ENCODE assay signal across 8 mouse cellular contexts in genomic region chr14:122105391-122106285, GRCm38 (mm10). TPM values are rescaled to one million over a fixed set of nuclear protein-coding genes. Genes with fewer than 3 reads are reported as not detected.
DNase-seq lines count a peak whose midpoint lies in the region; ATAC-seq and TF ChIP-seq lines count a peak whose summit lies in the region.

No protein-coding gene starts in this region.

- H3K27ac ChIP-seq in heart, embryonic 15.5 days, result peak overlapping the region; percentile 88
- H3K27ac ChIP-seq in MEL (ENCODE audit: control insufficient read depth, low read depth, low read length), result peak overlapping the region; percentile 86
- H3K27ac ChIP-seq in heart, embryonic 16.5 days (ENCODE audit: low read length), result peak overlapping the region; percentile 95

- TF ChIP-seq RAD21 in MEL (IDR thresholded peaks at IDR 0.05; ENCODE audit: low read depth, low read length), result no peak

- H3K27me3 ChIP-seq in heart, embryonic 15.5 days, result no peaks in the 10 kb centered on the region
- H3K27me3 ChIP-seq in MEL (ENCODE audit: control insufficient read depth in 1 of 2, insufficient read depth in 2 of 2, low read length in 2 of 2), result no peaks in the 10 kb centered on the region
- H3K27me3 ChIP-seq in heart, embryonic 16.5 days (ENCODE audit: control insufficient read depth, insufficient read depth, low read length), result no peaks in the 10 kb centered on the region

- no peak for TF ChIP-seq EP300 in MEL (IDR thresholded peaks at IDR 0.05; ENCODE audit: low read depth in 1 of 2, low read length in 2 of 2)

- ATAC-seq in heart, embryonic 15.5 days (replicated peaks; ENCODE audit: insufficient number of reproducible peaks, insufficient read depth, low FRiP score, low read depth), result no peak
- no peak for ATAC-seq in heart, embryonic 16.5 days (replicated peaks; ENCODE audit: extremely low read depth, insufficient read depth, low FRiP score)
- ATAC-seq in megakaryocyte, adult 5-6 weeks (ENCODE audit: poor library complexity, severe bottlenecking), result 0 out of 2 replicates have a peak, but pooled peaks have one; percentile 3
- no peak for ATAC-seq in erythroid progenitor cell, adult 5-6 weeks (replicated peaks; ENCODE audit: low FRiP score, poor library complexity, severe bottlenecking)

- H3K4me2 ChIP-seq in heart, embryonic 15.5 days, result peak overlapping the region; percentile 72
- peak overlapping the region; percentile 81 for H3K4me2 ChIP-seq in heart, embryonic 16.5 days (ENCODE audit: low read depth, low read length)

- DNase-seq in heart, postnatal 10 days, result no peak
- DNase-seq in MEL (ENCODE audit: low read depth, low spot score), result peak; percentile 82
- no peak for DNase-seq in urinary bladder, postnatal 4 days (ENCODE audit: low spot score in 2 of 2)
- no peak for DNase-seq in kidney, postnatal 10 days

- no peaks in the 10 kb centered on the region for H3K36me3 ChIP-seq in heart, embryonic 15.5 days
- peaks cover 0 to 17% of the 10 kb centered on the region in 2 experiments; a peak in 2 of 4 replicates for H3K36me3 ChIP-seq in MEL (ENCODE audit: control insufficient read depth in 1 of 2, insufficient read depth in 2 of 2, low read length in 2 of 2)
- no peaks in the 10 kb centered on the region for H3K36me3 ChIP-seq in heart, embryonic 16.5 days (ENCODE audit: control insufficient read depth, insufficient read depth)

- no peak for TF ChIP-seq POLR2A in MEL (IDR thresholded peaks at IDR 0.05; ENCODE audit: control insufficient read depth in 1 of 2, insufficient read depth in 1 of 2, low read depth in 1 of 2, low read length in 2 of 2, poor library complexity in 1 of 2)

- TF ChIP-seq CTCF in MEL (IDR thresholded peaks at IDR 0.05 in 2 of 3, conservative IDR thresholded peaks at IDR 0.05 in 1 of 3; ENCODE audit: control insufficient read depth in 1 of 3, insufficient read depth in 1 of 3, low read depth in 2 of 3, low read length in 3 of 3, poor library complexity in 1 of 3, severe bottlenecking in 1 of 3), result no peak

- peaks cover 35% of the 10 kb centered on the region for H3K79me2 ChIP-seq in MEL (ENCODE audit: control insufficient read depth, insufficient read depth, low read length, poor library complexity)

- peaks cover 37% of the 10 kb centered on the region for H3K4me1 ChIP-seq in heart, embryonic 15.5 days (replicated peaks)
- peaks cover 11 to 12% of the 10 kb centered on the region in 2 experiments for H3K4me1 ChIP-seq in MEL (ENCODE audit: control insufficient read depth in 1 of 2, insufficient read depth in 2 of 2, low read length in 2 of 2)
- H3K4me1 ChIP-seq in heart, embryonic 16.5 days (ENCODE audit: control insufficient read depth, insufficient read depth, low read length), result peaks cover 22% of the 10 kb centered on the region

- intact Hi-C loops in heart, postnatal 10 days (cut with DNase I), result loop anchor here (2.0 kb wide), 2 partner anchors 31 to 75 kb away; partner anchors contain the start of gene Clybl

- peak overlapping the region; percentile 45 for H3K9ac ChIP-seq in heart, embryonic 15.5 days
- H3K9ac ChIP-seq in MEL (ENCODE audit: control insufficient read depth, low read depth, low read length, poor library complexity, severe bottlenecking), result peak overlapping the region; percentile 86
- H3K9ac ChIP-seq in heart, embryonic 16.5 days (ENCODE audit: low read length), result peak overlapping the region; percentile 76

- H3K4me3 ChIP-seq in heart, embryonic 15.5 days, result peak overlapping the region; percentile 100
- H3K4me3 ChIP-seq in MEL (ENCODE audit: control insufficient read depth in 1 of 2, insufficient read depth in 1 of 2, low read depth in 2 of 2, low read length in 2 of 2), result peak overlapping the region; percentile 59 to 72
- H3K4me3 ChIP-seq in heart, embryonic 16.5 days (ENCODE audit: low read length), result peak overlapping the region; percentile 51

- no peaks in the 10 kb centered on the region for H3K9me3 ChIP-seq in heart, embryonic 15.5 days (replicated peaks)
- H3K9me3 ChIP-seq in MEL (replicated peaks; ENCODE audit: insufficient read depth, low read length), result no peaks in the 10 kb centered on the region
- no peaks in the 10 kb centered on the region for H3K9me3 ChIP-seq in heart, embryonic 16.5 days (replicated peaks; ENCODE audit: control insufficient read depth, low read length)

- WGBS in heart, embryonic 15.5 days, result 64% methylated on average over 16 of the region's 16 CpGs
- WGBS in heart, embryonic 16.5 days, result 66% methylated on average over 16 of the region's 16 CpGs

TF ChIP-seq in MEL, 35 proteins besides CTCF, POLR2A, EP300 and RAD21:
- TF ChIP-seq ETS1 (IDR thresholded peaks at IDR 0.05; ENCODE audit: low read depth, low read length) (peak; percentile 74), MYC (IDR thresholded peaks at IDR 0.05; ENCODE audit: low read depth, low read length) (peak; percentile 37; the same call in 1 of the 2 replicates), MAX (IDR thresholded peaks at IDR 0.05; ENCODE audit: low read length) (peak; percentile 37; the same call in 1 of the 2 replicates), JUND (IDR thresholded peaks at IDR 0.05; ENCODE audit: low read depth, low read length) (no peak), TBP (IDR thresholded peaks at IDR 0.05; ENCODE audit: low read depth, low read length) (no peak; the same call in 1 of the 2 replicates), POLR2AphosphoS5 (IDR thresholded peaks at IDR 0.05; ENCODE audit: borderline replicate concordance, low read depth, low read length) (no peak), SIN3A (IDR thresholded peaks at IDR 0.05; ENCODE audit: low read length) (peak; percentile 74; the same call in 1 of the 2 replicates), HCFC1 (IDR thresholded peaks at IDR 0.05; ENCODE audit: low read depth, low read length) (0 out of 2 replicates have a peak, but pooled peaks have one; percentile 48)

RNA-seq across cellular contexts. Expression of gene Tm9sf2, which starts 1.2 kb away (rescaled TPM):
- polyA plus RNA-seq in heart, embryonic 15.5 days (2015; fragmentation: Nextera tagmentation; extraction: Ambion mirVana), result 120 and 122 TPM in 2 replicates
- total RNA-seq in heart, postnatal 10 days (2021), result 100 to 1,000 TPM; 109 to 112 TPM
- 55.8 and 59.6 TPM in 2 replicates for total RNA-seq in MEL (2012; rRNA removed)
- polyA plus RNA-seq in MEL (2012; ENCODE audit: insufficient read depth in 1 of 2, insufficient read length in 2 of 2, low read depth in 1 of 2, low replicate concordance in 2 of 2, missing spikeins in 1 of 2), result 10 to 100 TPM in 1 of 2 experiments, not detected in 1; 62.7 TPM
- polyA plus RNA-seq in heart, embryonic 16.5 days (2015; fragmentation: Nextera tagmentation; extraction: Ambion mirVana), result 129 and 135 TPM in 2 replicates
- total RNA-seq in megakaryocyte, adult 5-6 weeks (2015), result 93.2 and 94.6 TPM in 2 replicates
- total RNA-seq in megakaryocyte, adult 5-6 weeks (2017), result 115 and 117 TPM in 2 replicates
- total RNA-seq in erythroid progenitor cell, adult 5-6 weeks (2015; ENCODE audit: low replicate concordance), result 45.8 and 62.5 TPM in 2 replicates
- 45.1 and 53.8 TPM in 2 replicates for total RNA-seq in erythroid progenitor cell, adult 5-6 weeks (2017; ENCODE audit: low replicate concordance)
